Mouse (Mus musculus): ENCODE measurements at regions not wholly inside any gene's neighbourhood (a gene's known extent, or its start where the extent isn't known, plus 50 kb on each side); places are given as distances from the start of the nearest gene placed in this dataset.

DNA sequence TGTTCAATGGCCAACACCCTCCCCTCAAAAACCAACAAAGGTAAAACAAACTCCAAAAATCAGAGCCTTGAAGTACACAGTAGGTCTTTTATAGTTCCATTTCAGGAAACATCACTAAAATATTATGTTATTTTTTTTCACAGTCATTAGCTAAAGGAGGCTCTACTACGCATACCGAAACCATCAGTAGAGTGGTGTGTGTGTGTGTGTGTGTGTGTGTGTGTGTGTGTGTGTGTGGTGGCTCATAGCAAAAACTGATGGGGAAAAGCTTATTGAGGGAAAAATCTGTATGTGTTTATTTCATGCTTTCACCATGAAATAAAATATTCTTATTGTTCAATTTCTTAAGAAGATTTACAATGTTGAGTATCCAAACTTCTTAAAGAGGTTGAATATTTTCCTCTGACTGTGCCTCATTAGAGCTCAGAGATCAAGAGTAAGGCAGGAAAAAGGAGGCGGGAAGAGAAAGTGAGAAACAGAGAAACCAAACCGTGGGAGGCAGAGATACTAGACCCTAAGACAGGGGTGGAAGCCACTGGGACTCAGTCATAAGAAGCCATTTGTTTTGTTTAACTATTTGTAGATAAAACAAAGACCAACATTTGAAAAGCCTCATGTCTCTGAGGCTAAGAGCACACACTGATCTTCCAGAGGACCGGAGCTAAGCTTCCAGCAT is 159.6 kb downstream of the Icos start:
- H3K9ac ChIP-seq (replicated peaks): no peak overlapping the region
- H3K27ac ChIP-seq (replicated peaks): no peak overlapping the region
- no peaks in the 10 kb centered on the region for H3K36me3 ChIP-seq
- ATAC-seq (ENCODE audit: low FRiP score, low read depth): no peak
- peaks cover 47% of the 10 kb centered on the region for H3K4me1 ChIP-seq
- 63% methylated on average over 5 of the region's 5 CpGs for WGBS
- no peaks in the 10 kb centered on the region for H3K9me3 ChIP-seq
- H3K27me3 ChIP-seq: peaks cover 5% of the 10 kb centered on the region
- H3K4me3 ChIP-seq: no peak overlapping the region
- H3K4me2 ChIP-seq (replicated peaks): no peak overlapping the region

DNA sequence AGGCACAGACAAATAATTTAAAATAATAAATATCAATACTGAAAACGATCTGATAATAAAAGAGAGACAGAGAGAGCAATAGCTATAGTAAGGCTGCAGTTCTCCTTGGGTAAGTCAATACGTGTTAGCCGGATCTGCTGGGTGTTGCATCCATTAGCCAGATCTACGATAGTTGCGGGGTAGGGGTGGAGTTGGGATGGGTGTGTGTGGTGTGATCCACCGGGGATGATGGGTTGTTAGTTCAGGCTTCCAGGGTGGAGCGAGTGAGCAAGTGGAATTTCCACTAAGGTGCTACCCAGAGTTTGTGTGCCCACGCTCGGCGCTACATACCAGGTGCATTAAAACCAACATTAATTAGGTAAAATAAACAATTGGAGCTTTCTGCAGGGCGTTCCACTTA is 160.2 kb downstream of the Icos start:
- WGBS: 70% methylated on average over 11 of the region's 11 CpGs

GRCm38 (mm10) chr1:61139291-61139983 is 161.7 kb downstream of the Icos start:
- Histone ChIP-seq H3K36me3 (no peaks in the 10 kb centered on the region), H3K9ac (replicated peaks) (0 out of 2 replicates have a peak overlapping the region, but pooled peaks have one; percentile 25), H3K4me3 (peak overlapping the region; percentile 17), H3K4me1 (peaks cover 66% of the 10 kb centered on the region), H3K4me2 (replicated peaks) (peak overlapping the region; percentile 50), H3K27ac (replicated peaks) (peak overlapping the region; percentile 76), H3K27me3 (peaks cover 5% of the 10 kb centered on the region), H3K9me3 (no peaks in the 10 kb centered on the region)
- ATAC-seq (ENCODE audit: low FRiP score, low read depth): peak; percentile 64
- WGBS: 3% methylated on average over 15 of the region's 15 CpGs

More for the DNA sequence above, 160.2 kb downstream of the Icos start:
- Histone ChIP-seq H3K4me2 (replicated peaks) (no peak overlapping the region), H3K4me1 (peaks cover 52% of the 10 kb centered on the region), H3K27ac (replicated peaks) (no peak overlapping the region; the same call in 1 of the 2 replicates), H3K36me3 (no peaks in the 10 kb centered on the region), H3K4me3 (no peak overlapping the region), H3K9me3 (no peaks in the 10 kb centered on the region), H3K9ac (replicated peaks) (no peak overlapping the region), H3K27me3 (peaks cover 5% of the 10 kb centered on the region)
- no peak for ATAC-seq (ENCODE audit: low FRiP score, low read depth)

DNA sequence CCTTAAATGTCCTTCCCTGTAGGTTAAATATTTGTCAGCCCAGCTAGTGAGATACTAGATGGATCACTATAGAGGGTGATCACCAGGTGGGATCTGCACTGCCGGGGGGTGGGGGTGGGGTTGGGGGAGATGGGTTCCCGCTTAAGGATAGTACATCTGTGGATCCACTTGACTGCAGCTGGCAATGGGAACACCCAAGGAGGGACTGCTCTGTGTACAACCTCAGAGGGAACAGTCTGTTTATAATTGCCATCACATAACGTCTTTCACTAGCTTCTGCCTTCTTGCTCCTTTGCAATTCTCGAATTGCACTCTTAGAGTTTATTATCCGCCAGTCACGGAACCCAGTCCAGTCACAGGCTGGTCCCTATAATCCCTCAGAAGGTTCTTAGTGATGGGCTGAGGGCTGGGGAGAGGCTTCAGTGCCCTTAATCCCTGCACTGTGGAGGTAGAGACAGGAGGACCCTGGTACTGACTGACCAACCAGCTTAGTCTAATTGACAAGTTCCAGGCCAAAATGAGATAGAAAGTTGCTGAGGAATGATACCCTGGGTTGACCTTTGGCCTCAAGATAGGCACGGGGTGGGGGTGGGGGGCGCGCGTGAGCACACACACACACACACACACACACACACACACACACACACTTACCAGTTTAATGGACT is 162.4 kb downstream of the Icos start:
- H3K4me1 ChIP-seq: peaks cover 70% of the 10 kb centered on the region
- H3K9me3 ChIP-seq: no peaks in the 10 kb centered on the region
- peak overlapping the region; percentile 50 for H3K4me2 ChIP-seq (replicated peaks)
- no peak overlapping the region for H3K4me3 ChIP-seq
- peaks cover 5% of the 10 kb centered on the region for H3K27me3 ChIP-seq
- ATAC-seq (ENCODE audit: low FRiP score, low read depth): peak; percentile 60
- H3K9ac ChIP-seq (replicated peaks): no peak overlapping the region
- peak overlapping the region; percentile 76 for H3K27ac ChIP-seq (replicated peaks)
- H3K36me3 ChIP-seq: no peaks in the 10 kb centered on the region
- WGBS: 25% methylated on average over 10 of the region's 10 CpGs

GRCm38 (mm10) chr1:61140870-61141591 is 163.3 kb downstream of the Icos start:
- Histone ChIP-seq H3K4me3 (no peak overlapping the region), H3K4me2 (replicated peaks) (no peak overlapping the region), H3K36me3 (no peaks in the 10 kb centered on the region), H3K27ac (replicated peaks) (peak overlapping the region; percentile 76), H3K4me1 (peaks cover 71% of the 10 kb centered on the region), H3K27me3 (peaks cover 5% of the 10 kb centered on the region), H3K9me3 (no peaks in the 10 kb centered on the region), H3K9ac (replicated peaks) (no peak overlapping the region)
- ATAC-seq (ENCODE audit: low FRiP score, low read depth): no peak
- 24% methylated on average over 9 of the region's 9 CpGs for WGBS

GRCm38 (mm10) chr1:61141592-61141930 is 163.8 kb downstream of the Icos start:
- no peak overlapping the region for H3K9ac ChIP-seq (replicated peaks)
- H3K4me2 ChIP-seq (replicated peaks): no peak overlapping the region
- H3K27me3 ChIP-seq: peaks cover 5% of the 10 kb centered on the region
- H3K9me3 ChIP-seq: no peaks in the 10 kb centered on the region
- no peak overlapping the region for H3K27ac ChIP-seq (replicated peaks)
- peaks cover 72% of the 10 kb centered on the region for H3K4me1 ChIP-seq
- no peaks in the 10 kb centered on the region for H3K36me3 ChIP-seq
- 31% methylated on average over 2 of the region's 2 CpGs for WGBS
- ATAC-seq (ENCODE audit: low FRiP score, low read depth): no peak
- no peak overlapping the region for H3K4me3 ChIP-seq

GRCm38 (mm10) chr1:61141952-61142351 is 164.2 kb downstream of the Icos start:
- Histone ChIP-seq H3K4me3 (no peak overlapping the region), H3K9ac (replicated peaks) (no peak overlapping the region), H3K9me3 (no peaks in the 10 kb centered on the region), H3K4me2 (replicated peaks) (no peak overlapping the region), H3K4me1 (peaks cover 72% of the 10 kb centered on the region), H3K27ac (replicated peaks) (no peak overlapping the region), H3K27me3 (peaks cover 5% of the 10 kb centered on the region), H3K36me3 (no peaks in the 10 kb centered on the region)
- WGBS: 37% methylated on average over 9 of the region's 9 CpGs
- ATAC-seq (ENCODE audit: low FRiP score, low read depth): no peak

GRCm38 (mm10) chr1:61143030-61143753 is 165.5 kb downstream of the Icos start:
- Histone ChIP-seq H3K4me2 (replicated peaks) (peak overlapping the region; percentile 29), H3K4me1 (peaks cover 69% of the 10 kb centered on the region)

GRCm38 (mm10) chr1:61143754-61144066 is 166.0 kb downstream of the Icos start:
- no peak overlapping the region for H3K4me3 ChIP-seq
- peaks cover 5% of the 10 kb centered on the region for H3K27me3 ChIP-seq
- ATAC-seq (ENCODE audit: low FRiP score, low read depth): no peak
- H3K4me2 ChIP-seq (replicated peaks): peak overlapping the region; percentile 29; the same call in 1 of the 2 replicates
- peak overlapping the region; percentile 20; the same call in 1 of the 2 replicates for H3K27ac ChIP-seq (replicated peaks)
- no peaks in the 10 kb centered on the region for H3K9me3 ChIP-seq
- 29% methylated on average over 8 of the region's 8 CpGs for WGBS
- H3K4me1 ChIP-seq: peaks cover 69% of the 10 kb centered on the region
- H3K36me3 ChIP-seq: no peaks in the 10 kb centered on the region
- H3K9ac ChIP-seq (replicated peaks): no peak overlapping the region; the same call in 1 of the 2 replicates

More at GRCm38 (mm10) chr1:61143030-61143753, 165.5 kb downstream of the Icos start:
- Histone ChIP-seq H3K4me3 (no peak overlapping the region), H3K27ac (replicated peaks) (peak overlapping the region; percentile 56; the same call in 1 of the 2 replicates), H3K36me3 (no peaks in the 10 kb centered on the region), H3K9me3 (no peaks in the 10 kb centered on the region), H3K9ac (replicated peaks) (no peak overlapping the region), H3K27me3 (peaks cover 5% of the 10 kb centered on the region)
- no peak for ATAC-seq (ENCODE audit: low FRiP score, low read depth)
- 15% methylated on average over 14 of the region's 14 CpGs for WGBS

DNA sequence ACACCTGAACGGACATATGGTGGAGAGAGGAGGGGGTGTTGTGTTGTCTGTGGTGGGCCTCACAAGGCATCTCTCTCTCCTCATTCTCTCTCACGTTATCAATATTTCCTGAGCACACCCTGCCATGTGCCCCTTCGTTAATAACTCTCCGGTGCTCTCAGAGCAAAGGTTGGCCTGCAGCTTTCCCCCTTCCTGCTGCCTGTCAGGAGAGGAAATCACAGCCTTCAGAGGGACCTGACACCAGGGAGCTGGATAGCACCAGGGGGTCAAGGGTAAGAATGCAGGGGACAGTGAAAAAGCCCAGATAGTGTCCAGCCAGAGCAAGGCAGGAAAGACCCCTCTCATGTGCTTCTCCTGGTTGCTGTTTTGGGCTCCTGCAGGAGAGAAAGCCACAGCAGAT is 167.3 kb downstream of the Icos start:
- Histone ChIP-seq H3K9ac (replicated peaks) (no peak overlapping the region), H3K4me2 (replicated peaks) (no peak overlapping the region), H3K36me3 (no peaks in the 10 kb centered on the region), H3K27me3 (peaks cover 5% of the 10 kb centered on the region), H3K4me3 (no peak overlapping the region), H3K9me3 (no peaks in the 10 kb centered on the region), H3K4me1 (peaks cover 59% of the 10 kb centered on the region), H3K27ac (replicated peaks) (no peak overlapping the region)
- 59% methylated on average over 4 of the region's 4 CpGs for WGBS
- ATAC-seq (ENCODE audit: low FRiP score, low read depth): no peak

- Histone ChIP-seq H3K4me2 (replicated peaks) (no peak overlapping the region), H3K9ac (replicated peaks) (no peak overlapping the region), H3K4me3 (no peak overlapping the region), H3K4me1 (peaks cover 53% of the 10 kb centered on the region), H3K9me3 (no peaks in the 10 kb centered on the region), H3K36me3 (no peaks in the 10 kb centered on the region), H3K27me3 (peaks cover 5% of the 10 kb centered on the region), H3K27ac (replicated peaks) (no peak overlapping the region)
- 49% methylated on average over 7 of the region's 7 CpGs for WGBS
- peak; percentile 52; the same call in 1 of the 2 replicates for ATAC-seq (ENCODE audit: low FRiP score, low read depth)
Measured at GRCm38 (mm10) chr1:61145572-61145971, 167.8 kb downstream of the Icos start.

Measured in midbrain, embryonic 12.5 days (tissue).